In the genomic region with DNA sequence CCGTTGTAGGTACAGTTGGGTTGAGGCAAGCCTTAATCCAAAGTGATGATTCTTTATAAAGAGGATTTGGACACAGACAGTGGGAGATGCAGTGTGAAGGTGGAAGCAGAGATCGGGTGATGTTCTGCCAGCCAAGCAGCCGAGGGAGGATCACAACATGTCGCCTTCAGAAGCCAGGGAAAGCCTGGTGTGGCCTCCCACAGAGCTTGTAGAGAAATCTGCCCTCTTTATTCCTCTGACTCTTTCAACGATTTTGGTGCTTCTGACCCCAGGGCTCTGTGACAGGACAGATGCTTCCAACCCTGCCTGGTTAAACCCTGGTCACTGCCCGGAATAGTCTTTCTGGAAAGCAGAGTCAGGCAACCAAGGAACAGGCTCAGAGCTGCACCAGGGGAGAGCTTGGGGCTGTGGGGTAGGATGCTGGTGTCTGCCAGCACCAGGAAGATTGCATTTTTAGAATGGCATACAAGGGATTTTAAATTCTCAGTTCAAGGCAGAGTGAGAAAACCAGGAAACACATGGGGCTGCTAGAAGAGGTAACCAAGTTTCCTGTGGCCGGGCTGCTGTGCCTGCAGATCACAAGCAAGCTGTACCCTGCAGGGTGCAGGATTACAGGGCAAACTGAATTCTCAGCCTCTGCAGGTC, we compare ENCODE assay signal across 16 mouse cellular contexts. TPM values are rescaled to one million over a fixed set of nuclear protein-coding genes. Genes with fewer than 3 reads are reported as not detected.
A peak's percentile ranks its signal among the peaks of the same experiment; 100 is the strongest.
DNase-seq lines count a peak whose midpoint lies in the region; ATAC-seq and TF ChIP-seq lines count a peak whose summit lies in the region.
"Had no signal": no experiment of that assay in that cellular context is flagged by ENCODE, and none has a peak within 500 bp of the region (broad histone marks: within the 10 kb centered on the region; RNA-seq: fewer than 3 reads in every experiment).

No protein-coding gene starts in this region.

- intact Hi-C loops in left cerebral cortex, adult 2 months (cut with DNase I): loop anchor here (5.0 to 10.0 kb wide), 4 partner anchors 110 to 602 kb away; a partner anchor contains a TSS
- intact Hi-C loops in left cerebral cortex, postnatal 4 days (cut with DNase I): loop anchor here (5.0 to 10.0 kb wide), 2 partner anchors 85 to 602 kb away; a partner anchor contains a TSS

- peak overlapping the region; percentile 87 for H3K27ac ChIP-seq in left cerebral cortex, adult 2 months
- H3K27ac ChIP-seq: limb, embryonic 15.5 days; stomach, embryonic 15.5 days had no signal

- ATAC-seq in frontal cortex, adult (ENCODE audit: low TSS enrichment): peak; percentile 64
- ATAC-seq: inflammation-experienced regulatory T-cells, adult 6 months had no signal

- no peak for DNase-seq in frontal cortex, postnatal 25 days (ENCODE audit: low spot score in 2 of 2)
- DNase-seq in left cerebral cortex, adult 2 months (ENCODE audit: extremely low spot score in 1 of 2, low spot score in 2 of 2): peak in 1 of 2 experiments; percentile 54
- DNase-seq in left cerebral cortex, postnatal 4 days: no peak
- DNase-seq in right cerebral cortex, adult 2 months (ENCODE audit: low spot score in 2 of 2): peak; percentile 63 to 68
- DNase-seq in right cerebral cortex, postnatal 14 days: no peak
- DNase-seq in telencephalon, adult 2 months (ENCODE audit: low read depth, low spot score): peak; percentile 75
- DNase-seq in adrenal gland, postnatal 14 days: no peak
- DNase-seq: adrenal gland, postnatal 10 days; B cell, adult 2 months; cerebellum, adult 2 months; heart, postnatal 14 days; lung, postnatal 14 days had no signal

- no peak for TF ChIP-seq CTCF in left cerebral cortex, adult 2 months (IDR thresholded peaks at IDR 0.05)

- H3K4me3 ChIP-seq in left cerebral cortex, adult 2 months: no peak overlapping the region
- H3K4me3 ChIP-seq: limb, embryonic 15.5 days; stomach, embryonic 15.5 days had no signal

RNA-seq across cellular contexts. Expression of a gene that starts 6.1 kb away (rescaled TPM):
- 10 to 100 TPM; 37.2 to 43.6 TPM for total RNA-seq in left cerebral cortex, adult 2 months (2021)
- 10 to 100 TPM; 43.2 to 48.2 TPM for total RNA-seq in left cerebral cortex, postnatal 4 days (2021)
- 31.0 and 37.3 TPM in 2 replicates for total RNA-seq in adrenal gland, postnatal 14 days (2021)

RNA-seq across cellular contexts. Expression of a gene that starts 35.4 kb away (rescaled TPM):
- 100 to 1,000 TPM; 249 to 287 TPM for total RNA-seq in left cerebral cortex, adult 2 months (2021)
- 10 to 100 TPM; 71.7 to 72.2 TPM for total RNA-seq in left cerebral cortex, postnatal 4 days (2021)
- total RNA-seq in adrenal gland, postnatal 14 days (2021): 20.8 TPM in 2 replicates

Comparison
In these comparisons a context has a peak if more than half of its experiments do, and no peak if none do; other contexts are left out.
1. DNase-seq: peak in right cerebral cortex, adult 2 months (2 of 2) and telencephalon, adult 2 months (single experiment); none in frontal cortex, postnatal 25 days (0 of 2), left cerebral cortex, postnatal 4 days (single experiment), right cerebral cortex, postnatal 14 days (single experiment) and adrenal gland, postnatal 14 days (single experiment).